Mouse (Mus musculus): ENCODE data around the gene Rnf10.

DNA sequence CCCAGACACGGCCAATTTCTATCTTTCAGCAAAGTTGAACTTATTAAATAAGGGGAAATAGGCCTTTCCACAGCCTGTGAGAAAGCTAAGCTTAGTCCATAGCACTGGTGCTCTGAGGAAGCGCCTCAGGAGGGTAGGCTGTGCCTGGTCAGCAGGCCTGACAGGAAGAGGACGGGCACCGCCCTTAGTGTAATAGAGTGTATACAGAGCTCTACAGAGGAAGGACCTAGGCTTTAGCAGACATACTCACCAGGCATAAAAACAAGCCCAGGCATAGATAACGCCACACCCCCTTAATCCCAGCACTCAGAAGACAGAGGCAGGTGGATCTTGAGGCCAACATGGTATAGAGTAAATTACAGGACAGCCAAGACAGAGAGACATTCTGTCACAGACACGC, 12.3 kb downstream of the Rnf10 start:
- no peak for TF ChIP-seq POLR2A (IDR thresholded peaks at IDR 0.05; ENCODE audit: control insufficient read depth, low read depth, low read length)
- no peak for TF ChIP-seq CTCF (IDR thresholded peaks at IDR 0.05; ENCODE audit: control insufficient read depth, insufficient read depth, insufficient replicate concordance, low read depth, low read length)
